Mouse (Mus musculus) heart, postnatal 10 days (tissue): ENCODE data around the gene Egln3. TPM values are rescaled to one million over a fixed set of nuclear protein-coding genes. Genes with fewer than 3 reads are reported as not detected.
A peak's percentile ranks its signal among the peaks of the same experiment; 100 is the strongest.

Experiments
- DNase-seq, 2 experiments: peaks; one replicate each; pipeline ENCODE4 v3.0.0; 2021
- intact Hi-C: fragments of 180-260 bp; cut with DNase I; formaldehyde crosslinking; loops from one replicate; pipeline ENCODE4 v1.15.1; 2025
- total RNA-seq, 2 experiments: library from RNA; stranded (reverse); gene quantifications; 2 replicates each; pipeline ENCODE4 v1.2.3; 2021

Gene Egln3
- 10 to 100 TPM; 39.0 to 49.5 TPM for total RNA-seq

DNA sequence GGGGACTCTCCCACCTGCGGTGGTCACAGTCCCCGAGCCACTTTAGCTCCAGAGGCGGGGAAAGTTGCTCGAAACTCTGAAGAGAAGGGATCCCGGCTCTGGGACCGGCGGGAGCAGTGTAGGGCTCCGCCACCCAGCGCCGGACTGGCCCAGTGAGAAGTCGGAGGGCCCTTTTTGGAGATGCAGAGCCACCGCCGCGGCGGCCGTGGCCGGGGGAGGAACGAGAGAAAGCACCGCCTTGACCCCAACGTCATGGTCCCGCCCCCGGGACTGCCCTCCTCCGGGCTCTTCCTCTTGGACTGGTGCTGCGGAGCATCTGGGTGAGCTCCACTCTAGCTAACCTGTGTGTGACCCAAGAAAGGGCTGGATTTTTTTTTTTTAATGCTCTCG lies at the start of gene Egln3:
Gene Egln3, minus strand, starts transcription at position 205 of the 390 bp plus-strand sequence.
- peak; percentile 94 to 96 for DNase-seq
- intact Hi-C loops: loop anchor here (2.0 to 5.0 kb wide), 7 partner anchors 15 to 344 kb away; no protein-coding TSS in a partner anchor

DNA sequence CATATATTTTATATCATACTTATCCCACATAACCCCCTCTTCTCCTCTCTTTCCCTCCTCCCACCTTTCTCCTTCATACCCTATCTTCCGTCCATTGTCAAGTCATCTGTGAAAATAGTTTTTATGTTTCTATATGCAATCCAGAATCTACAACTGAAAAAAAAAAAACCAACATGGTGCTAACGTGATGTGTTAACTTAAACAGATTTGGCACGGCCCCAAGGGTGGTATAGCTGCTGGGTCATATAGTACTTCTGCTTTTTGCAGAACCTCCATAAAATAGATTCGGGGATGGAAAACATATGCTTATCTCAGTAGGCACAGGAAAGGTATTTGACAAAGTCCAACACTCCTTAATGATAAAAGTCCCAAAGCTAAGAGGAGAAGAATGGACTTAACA lies 49.8 kb upstream of the Egln3 start:
- DNase-seq: no peak
- intact Hi-C loops: no loop called here

DNA sequence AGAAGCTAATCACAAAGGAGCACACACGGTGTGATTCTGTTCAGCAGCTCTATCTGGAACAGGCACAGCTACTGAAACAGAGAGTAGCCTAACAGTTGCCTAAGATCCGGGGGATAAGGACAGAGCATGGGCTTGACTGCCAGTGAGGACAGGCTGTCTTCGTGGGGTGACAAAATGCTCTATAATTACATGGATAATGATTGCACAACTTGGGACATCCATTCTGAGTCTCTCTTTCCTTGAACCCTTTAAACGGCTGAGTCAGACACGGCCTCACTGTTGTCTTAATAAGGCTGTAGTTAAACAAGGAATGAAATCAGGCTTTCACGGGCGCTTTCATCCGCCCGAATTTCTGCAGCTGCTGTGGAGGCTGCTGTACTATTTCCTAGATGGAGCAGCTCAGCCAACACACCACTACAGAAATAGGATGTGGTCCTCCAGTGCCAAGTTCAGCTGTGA lies 48.3 kb upstream of the Egln3 start:
- no peak for DNase-seq
- intact Hi-C loops: no loop called here

DNA sequence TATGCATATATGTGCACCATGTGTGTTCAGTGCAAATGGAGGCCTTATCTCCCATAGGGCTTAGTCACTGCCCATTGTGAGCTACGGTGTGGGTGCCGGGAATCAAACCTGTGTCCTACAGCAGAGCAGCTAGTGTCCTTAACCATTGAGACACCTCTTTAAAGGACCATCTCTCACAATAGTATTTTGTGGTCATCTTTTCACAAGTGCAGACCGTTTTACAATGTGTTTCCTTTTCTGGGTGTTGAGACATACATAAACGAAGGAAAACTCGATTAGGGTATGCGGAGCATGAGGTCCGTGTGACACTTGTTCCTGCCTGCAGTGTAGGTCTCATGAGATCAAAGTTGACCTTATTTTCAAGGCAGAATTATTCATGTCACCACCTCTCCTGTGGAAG lies 44.2 kb upstream of the Egln3 start:
- intact Hi-C loops: no loop called here
- no peak for DNase-seq

DNA sequence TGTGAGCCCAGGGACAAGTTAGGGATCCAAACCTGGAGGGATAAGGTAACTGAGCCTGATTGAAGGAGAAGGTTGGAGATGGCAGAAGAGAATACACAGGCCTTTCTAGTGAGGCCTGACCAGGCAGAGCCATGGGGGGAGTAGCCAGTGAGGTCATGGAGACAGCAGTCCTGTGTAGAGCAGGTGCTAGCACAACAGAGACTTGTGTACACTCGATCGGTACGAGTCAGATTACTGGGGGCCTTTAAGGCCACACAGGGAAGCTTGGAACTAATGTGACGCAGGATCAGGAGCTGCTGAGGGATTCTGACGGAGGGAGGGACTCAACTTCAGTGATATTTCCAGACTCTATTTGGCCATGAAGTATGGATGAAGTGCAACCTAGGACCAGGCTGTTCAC lies 39.5 kb upstream of the Egln3 start:
- intact Hi-C loops: no loop called here
- DNase-seq: no peak

DNA sequence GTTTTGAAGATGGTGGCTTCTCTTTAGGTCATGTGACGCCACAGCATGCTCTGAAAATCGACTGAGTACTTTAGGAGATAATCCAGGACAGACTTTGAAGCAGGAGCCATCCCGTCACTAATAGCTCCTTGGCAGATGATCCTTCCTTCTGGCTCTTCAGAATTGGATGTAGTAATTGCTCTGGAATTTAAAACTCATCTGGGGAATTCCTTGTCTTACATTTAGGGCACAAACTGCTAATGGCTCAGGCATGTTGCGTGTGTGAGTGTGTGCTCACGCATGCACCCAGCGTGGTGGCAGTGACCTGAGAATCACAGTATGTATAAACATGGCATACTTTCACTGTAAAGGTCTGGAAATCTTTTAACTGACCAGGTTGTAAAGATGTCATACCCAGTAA lies 38.3 kb upstream of the Egln3 start:
- intact Hi-C loops: no loop called here
- DNase-seq: no peak

DNA sequence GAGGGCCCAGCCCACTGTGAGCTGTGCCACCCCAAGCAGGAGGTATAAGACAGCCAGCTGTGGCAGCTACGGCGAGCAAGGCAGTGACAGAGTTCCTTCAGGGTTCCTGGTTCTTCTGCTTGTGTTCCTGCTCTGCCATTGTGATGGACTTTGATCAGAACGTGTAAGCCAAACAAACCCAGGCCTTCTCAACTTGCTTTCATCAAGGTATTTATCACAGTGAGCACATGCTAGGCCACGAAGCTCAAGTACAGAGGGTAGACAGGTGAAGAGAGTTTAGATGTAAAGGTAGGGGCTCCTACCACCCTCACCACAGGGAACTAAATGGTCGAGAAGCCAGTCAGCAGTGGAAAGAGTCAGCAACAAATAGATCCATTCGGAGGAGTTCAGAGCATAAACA lies 30.1 kb upstream of the Egln3 start:
- intact Hi-C loops: no loop called here
- no peak for DNase-seq

DNA sequence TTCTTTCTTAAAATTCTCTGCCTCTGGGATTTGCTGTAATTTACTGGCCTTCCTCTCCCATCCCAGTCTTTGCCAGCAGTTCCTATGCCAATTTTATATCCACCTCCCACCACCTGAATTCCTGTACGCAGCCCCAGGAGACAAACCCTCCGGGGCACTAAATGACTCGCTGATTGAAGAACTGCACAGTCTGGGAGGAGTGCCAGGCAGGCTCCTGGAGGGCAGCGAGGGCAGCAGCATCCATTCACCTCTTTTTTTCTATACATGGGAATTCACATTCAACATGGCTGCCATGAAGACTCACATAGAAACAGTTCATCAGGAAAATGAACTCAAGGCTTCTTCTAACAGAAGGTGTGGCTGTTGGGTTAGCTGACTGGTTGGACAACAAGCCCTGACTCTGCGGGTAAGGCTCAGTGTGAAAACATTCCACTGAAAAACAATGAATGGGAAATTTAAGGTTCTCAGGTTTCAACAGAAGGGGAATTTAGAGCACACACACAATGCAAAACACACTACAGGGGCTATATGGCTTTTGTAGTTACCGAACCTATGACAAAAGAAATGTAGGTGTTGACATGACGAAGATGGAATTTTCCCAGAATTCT lies 29.4 kb upstream of the Egln3 start:
- intact Hi-C loops: no loop called here
- DNase-seq: no peak

DNA sequence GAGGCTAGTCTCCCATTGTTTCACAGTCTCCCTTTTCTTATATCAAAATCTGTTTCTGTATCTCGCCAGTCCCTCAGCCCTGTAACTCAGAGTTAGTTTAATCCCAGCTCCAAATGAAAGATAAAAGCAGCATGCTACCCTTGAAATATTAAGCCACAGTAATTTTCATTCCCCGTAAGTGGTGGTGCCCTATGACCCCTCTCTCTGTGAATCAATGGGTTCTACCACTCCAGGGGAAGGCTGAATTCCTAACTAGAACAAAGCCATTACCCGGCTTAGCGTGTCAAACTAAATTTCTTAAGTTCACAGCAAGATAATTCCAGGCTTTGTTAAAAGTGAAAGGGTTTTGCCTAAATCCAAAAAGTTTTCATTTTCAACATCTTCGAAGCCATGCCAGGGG lies 28.8 kb upstream of the Egln3 start:
- DNase-seq: no peak
- intact Hi-C loops: no loop called here

DNA sequence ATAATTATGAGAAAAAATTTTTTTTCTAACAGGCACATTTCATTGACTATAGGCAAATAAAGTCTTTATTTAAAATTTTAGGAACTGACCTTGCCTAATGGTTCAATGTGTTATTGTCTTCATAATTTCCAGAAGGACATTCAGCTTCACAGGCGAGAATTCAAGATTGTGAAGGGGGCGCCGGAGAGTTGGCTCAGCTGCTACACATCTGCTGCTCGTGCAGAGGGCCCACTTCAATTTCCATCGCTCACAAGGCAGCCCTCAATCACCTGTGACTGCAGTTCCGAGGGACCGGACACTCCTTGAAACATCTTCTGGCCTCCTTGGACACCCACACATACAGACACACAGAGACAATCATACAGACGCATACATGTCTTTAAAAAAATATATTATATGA lies 23.9 kb upstream of the Egln3 start:
- intact Hi-C loops: no loop called here
- DNase-seq: no peak

DNA sequence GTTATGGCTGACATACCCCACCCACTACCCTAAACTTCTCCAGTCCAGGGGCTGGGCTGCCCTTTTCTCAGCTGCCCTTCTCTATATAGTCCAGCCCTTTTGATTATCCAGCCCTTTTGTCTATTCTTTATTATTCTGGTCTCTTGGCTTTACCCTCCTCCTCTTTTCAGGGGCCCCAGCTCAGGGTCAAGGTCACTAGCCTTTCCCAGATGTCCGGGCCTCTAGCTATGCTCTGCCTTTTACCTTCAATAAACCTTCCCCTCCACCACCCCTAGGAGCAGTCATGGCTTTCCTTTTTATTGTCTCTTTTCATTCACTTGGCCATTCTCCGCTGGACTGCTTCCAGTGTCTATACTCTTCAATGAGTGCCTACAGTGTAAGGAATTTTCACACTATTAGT lies 22.7 kb upstream of the Egln3 start:
- no peak for DNase-seq
- intact Hi-C loops: no loop called here

DNA sequence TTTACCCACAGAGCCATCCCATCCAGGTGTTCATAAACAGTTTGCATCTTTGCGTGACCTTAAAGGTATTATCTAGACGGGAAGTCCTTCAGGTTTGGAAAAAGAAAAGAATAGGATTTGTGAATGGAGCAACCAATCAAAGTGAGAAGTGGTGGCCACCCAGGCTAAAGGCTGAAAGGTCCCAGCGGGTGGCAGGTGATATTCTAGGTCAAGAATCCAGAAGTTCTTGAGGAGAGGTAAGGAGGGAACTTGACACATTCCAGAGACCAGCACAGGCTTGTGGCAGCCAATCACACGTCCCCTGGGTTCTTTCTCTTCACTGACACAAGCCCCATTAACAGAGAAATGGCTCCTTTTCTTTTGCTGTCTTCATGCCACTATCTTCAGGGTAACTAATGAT lies 21.9 kb upstream of the Egln3 start:
- intact Hi-C loops: no loop called here
- DNase-seq: no peak

DNA sequence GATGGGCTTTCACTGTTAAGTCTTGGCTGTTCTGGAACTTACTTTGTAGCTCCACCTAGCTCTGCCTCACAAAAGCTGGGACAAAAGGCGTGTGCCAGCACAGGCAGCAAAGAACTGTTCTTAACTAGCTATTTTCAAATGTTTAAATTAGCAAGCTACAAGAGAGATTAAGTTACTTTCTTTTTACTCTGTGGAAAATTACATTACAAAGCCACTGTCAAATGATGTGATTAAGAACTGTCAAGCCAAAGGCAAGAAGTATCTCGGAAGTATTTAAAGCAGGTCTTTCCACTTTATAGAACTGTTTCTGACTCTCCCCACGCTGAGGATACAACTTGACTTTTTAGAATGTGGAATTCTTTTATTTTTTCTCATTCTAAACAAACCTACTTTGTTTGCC lies 21.4 kb upstream of the Egln3 start:
- DNase-seq: no peak
- intact Hi-C loops: no loop called here

DNA sequence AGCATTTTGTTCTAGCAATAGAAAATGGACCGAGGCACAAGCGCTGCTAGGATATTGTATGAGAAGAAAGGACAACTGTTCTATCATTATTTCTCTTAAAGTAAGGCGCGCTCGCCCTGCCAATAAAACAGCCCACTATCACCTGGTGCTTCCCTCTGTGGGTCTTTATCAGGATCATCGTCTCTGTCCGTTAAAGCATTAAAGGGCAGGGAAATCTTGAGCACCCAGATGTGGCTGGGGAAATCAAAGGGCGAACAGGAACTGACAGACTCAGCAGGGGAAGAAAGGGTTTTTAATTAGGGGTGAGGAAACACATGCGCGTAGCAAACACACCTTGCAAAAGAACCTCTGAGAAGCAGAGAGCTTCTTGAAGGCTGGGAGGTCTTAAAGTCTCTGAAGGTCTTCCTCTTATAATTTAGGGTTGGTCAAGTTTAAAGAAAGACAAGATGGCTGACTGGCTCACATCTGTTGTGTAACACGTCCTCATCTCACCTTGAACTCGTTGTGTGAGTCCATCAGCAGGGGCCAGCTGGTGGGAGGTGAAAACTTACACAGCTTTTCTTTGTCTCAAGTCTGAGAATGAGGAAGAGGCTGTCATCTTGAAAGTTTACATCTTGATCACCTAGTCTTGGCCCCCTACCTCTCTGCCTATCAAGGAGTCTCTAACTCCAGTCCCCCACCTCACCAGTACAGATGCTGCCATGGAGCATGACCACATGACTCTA lies 18.5 kb upstream of the Egln3 start:
- DNase-seq: no peak
- intact Hi-C loops: no loop called here

DNA sequence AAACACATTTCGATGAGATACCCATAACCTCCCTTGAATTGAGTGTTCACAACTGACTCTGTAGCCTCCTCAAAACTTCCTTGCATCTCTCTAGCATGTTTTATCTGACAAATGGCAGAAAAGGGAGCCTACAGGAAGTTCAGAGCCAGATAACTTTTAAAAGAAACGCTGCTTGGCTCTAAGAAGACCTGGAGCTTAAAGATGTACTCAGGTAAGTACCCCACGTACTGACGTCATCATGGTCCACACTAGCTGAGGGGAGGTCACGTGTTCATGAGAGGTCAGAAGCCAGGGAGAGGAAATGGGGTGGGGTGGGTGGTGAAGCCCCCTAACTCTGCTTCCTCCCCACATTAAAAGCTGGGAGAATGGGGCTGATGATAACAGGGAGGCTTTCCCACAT lies 13.0 kb upstream of the Egln3 start:
- intact Hi-C loops: no loop called here
- no peak for DNase-seq

DNA sequence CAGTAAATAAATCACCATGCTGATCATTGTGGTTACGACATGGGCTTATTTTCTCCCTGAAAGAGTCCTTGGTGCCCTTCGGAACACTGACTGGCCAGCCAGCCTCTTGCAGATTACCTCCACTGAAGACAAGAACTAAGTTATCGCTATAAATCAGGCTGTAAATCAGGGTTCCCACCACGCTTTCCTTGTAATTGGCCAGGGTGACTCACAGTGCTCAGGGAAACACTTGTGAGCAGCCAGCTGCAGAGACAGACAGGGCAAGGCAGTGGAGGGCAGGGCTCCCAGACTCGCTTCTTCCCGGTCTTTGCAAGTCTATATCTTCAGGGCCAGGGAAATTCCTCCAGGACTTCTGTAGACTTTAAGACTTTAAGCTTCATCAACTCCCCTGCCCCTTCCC lies 10.8 kb upstream of the Egln3 start:
- intact Hi-C loops: no loop called here
- DNase-seq: no peak

DNA sequence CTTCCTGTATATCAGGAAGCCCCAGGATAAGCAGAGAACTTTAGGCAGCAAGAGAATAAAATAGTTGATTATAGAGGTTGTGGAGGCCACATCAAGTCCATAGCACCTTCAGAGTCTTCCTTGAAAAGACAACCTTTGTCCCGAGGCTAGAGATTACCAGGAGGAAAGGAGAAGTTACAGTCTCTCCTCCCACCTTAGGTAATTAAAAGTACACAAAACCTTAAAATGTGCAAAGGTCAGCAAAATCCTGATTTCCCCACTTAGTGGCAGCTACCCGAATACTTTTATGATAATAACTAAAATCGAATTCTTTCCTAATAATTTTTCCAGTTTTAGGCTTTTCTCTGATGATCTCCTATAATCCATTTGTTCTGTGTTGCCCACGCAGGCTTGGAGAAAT lies 10.2 kb upstream of the Egln3 start:
- DNase-seq: no peak
- intact Hi-C loops: no loop called here

DNA sequence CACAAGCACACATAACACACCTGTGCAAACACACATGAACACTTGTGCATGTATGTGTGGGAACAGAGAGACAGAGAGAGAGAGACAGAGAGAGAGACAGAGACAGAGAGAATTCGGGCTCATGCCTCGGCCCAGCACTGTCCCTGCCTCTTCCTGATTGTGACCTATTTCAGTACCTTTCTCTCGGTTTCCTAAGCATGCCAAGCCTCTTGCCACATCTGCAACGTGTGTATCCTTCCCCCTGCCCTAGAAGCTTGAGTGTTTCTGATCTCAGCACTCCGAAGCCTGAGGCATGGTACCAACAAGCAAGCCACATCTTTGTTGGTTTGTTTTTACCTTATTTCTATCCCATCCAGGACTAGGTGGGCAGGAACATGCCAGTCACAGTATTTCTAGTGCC lies 9.6 kb upstream of the Egln3 start:
- intact Hi-C loops: no loop called here

DNA sequence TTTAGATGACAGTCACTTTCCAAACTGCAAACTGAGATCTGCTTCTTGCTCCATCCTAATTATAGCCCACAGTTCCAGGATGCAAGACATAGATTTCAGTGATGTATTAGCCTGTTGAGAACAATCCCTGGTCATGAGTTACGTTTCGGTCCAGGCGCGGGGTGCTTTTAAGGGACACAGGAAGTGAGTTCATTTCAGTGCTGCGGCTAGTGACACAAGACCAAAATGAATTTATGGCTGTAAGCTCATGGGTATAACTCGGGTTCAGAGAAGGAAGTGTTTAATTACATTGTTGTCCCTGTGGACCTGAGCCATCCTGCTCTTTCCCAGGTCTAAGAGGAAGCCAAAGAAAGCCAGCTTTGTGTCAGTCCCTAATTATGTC lies 5.5 kb upstream of the Egln3 start:
- DNase-seq: no peak
- intact Hi-C loops: no loop called here

More for the DNA sequence above, 9.6 kb upstream of the Egln3 start:
- DNase-seq: no peak

DNA sequence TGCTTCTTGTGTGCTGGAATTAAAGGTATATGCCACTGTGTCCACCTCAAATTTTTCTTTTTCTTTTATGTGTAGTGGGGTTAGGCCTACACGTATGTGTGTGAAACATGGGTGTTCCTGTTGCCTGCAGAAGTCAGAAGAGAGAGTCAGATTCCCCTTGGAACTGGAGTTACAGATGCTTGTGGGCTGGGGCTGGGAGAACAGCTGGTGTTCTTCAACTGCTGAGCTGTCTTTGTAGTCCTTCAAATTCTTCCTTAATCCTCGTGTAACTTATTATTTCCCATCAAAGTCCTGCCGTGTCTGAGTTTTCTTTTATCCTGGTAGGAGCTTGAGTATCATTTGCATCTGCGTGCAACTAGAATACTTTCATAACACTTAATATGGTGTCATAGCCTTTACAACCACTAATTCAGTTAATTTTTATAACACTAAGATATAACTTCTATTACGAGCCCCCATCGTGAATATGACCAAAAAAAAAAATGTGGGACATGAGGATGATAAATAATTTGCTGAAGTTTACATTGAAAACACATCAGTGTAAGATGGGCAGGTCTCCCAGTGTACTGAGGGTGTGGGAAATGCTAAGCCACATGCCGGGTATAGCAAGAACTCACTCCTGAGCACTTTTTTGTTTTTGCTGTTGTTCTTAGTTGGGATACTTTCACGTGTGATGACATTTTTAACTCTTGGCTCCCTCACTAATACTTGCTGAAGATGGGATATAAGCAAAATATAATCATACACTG lies 4.9 kb upstream of the Egln3 start:
- intact Hi-C loops: no loop called here

DNA sequence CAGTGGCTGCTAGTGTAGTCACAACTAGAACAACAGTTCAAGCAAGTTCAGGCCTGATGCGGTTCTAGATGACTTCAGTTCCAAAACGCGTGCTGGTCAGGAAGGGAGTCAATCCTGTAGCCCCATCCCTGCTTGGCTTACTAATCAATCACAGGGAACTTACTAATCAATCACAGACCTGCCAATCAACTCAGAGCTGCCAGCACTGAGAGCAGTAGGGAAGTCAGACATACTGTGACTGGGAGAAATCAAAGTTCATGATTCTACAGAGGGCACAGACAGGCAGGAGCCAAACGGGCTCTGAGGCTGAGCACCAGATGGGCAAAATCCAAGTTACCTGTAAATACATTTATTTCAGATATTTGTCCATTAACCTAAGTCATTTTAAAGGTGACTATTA lies 2.1 kb upstream of the Egln3 start:
- DNase-seq: no peak
- intact Hi-C loops: loop anchor here (2.0 kb wide), 1 partner anchor 283 kb away; no protein-coding TSS in a partner anchor

More for the DNA sequence above, 4.9 kb upstream of the Egln3 start:
- no peak for DNase-seq

DNA sequence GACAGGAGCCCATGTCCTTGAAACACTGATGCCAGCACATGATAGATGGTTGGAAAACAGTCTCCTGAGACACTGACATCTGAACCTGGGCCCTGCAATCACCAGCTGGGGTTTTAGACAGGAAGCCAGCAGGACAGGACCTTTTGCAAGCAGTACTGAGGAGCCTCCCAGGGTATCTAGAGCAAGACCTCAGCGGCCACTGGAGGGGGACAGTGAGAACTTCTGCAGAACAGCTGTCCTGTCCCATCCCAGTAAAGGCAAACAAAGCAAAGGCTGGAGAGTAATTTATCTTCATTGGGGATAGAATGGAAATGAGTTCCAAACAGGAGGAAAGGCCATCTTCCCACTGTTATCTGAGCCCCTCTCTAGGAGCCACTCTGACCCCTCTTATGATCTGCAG lies 1.5 kb upstream of the Egln3 start:
- peak; percentile 80 for DNase-seq

More for the DNA sequence above, 1.5 kb upstream of the Egln3 start:
- intact Hi-C loops: loop anchor here (2.0 kb wide), 1 partner anchor 284 kb away; no protein-coding TSS in a partner anchor
